Mouse (Mus musculus) forebrain, embryonic 11.5 days (tissue): ENCODE measurements around the gene Obsl1. TPM values are rescaled to one million over a fixed set of nuclear protein-coding genes. Genes with fewer than 3 reads are reported as not detected.

Experiments
- ATAC-seq: fragments of 200-750 bp; cut with Nextera tagmentation; replicated peaks from 2 replicates; pipeline ENCODE4 v1.8.0; 2017; ENCODE audit warnings: moderate TSS enrichment; ENCODE audit not compliant: low FRiP score
- DNase-seq: peaks from one replicate; pipeline ENCODE4 v3.0.0-alpha.2; 2017; ENCODE audit warnings: low spot score
- H3K27ac ChIP-seq: fragments of 300-500 bp; sonication (generic); 2 replicates; pipeline ENCODE4 v1.5.1; 2014; ENCODE audit warnings: low read depth, low read length
- H3K27me3 ChIP-seq: fragments of 300-500 bp; sonication (generic); 2 replicates; pipeline ENCODE4 v1.6.1; 2014; ENCODE audit warnings: mild to moderate bottlenecking, low read length, mixed read lengths; ENCODE audit not compliant: control insufficient read depth, insufficient read depth
- H3K36me3 ChIP-seq: fragments of 300-500 bp; sonication (generic); 2 replicates; pipeline ENCODE4 v1.6.1; 2014; ENCODE audit warnings: mild to moderate bottlenecking, low read length, moderate library complexity, mixed read lengths; ENCODE audit not compliant: control insufficient read depth, insufficient read depth
- H3K4me1 ChIP-seq: fragments of 300-500 bp; sonication (generic); replicated peaks from 2 replicates; pipeline ENCODE4 v1.6.1; 2014; ENCODE audit warnings: low read length, mixed read lengths; ENCODE audit not compliant: control insufficient read depth, insufficient read depth
- H3K4me2 ChIP-seq: fragments of 300-500 bp; sonication (generic); 2 replicates; pipeline ENCODE4 v1.6.1; 2014; ENCODE audit warnings: low read depth, mild to moderate bottlenecking, low read length, moderate library complexity, mixed read lengths; ENCODE audit not compliant: severe bottlenecking
- H3K4me3 ChIP-seq: fragments of 300-500 bp; sonication (generic); 2 replicates; pipeline ENCODE4 v1.5.1; 2014; ENCODE audit warnings: low read depth, low read length
- H3K9ac ChIP-seq: fragments of 300-500 bp; sonication (generic); 2 replicates; pipeline ENCODE4 v1.6.1; 2014; ENCODE audit warnings: low read length
- H3K9me3 ChIP-seq: fragments of 300-500 bp; sonication (generic); 2 replicates; pipeline ENCODE4 v1.6.1; 2016; ENCODE audit warnings: low read length, mixed read lengths; ENCODE audit not compliant: control insufficient read depth
- WGBS: fragments of 180-500 bp; shearing (Covaris S2); extraction: QIAGEN DNeasy Blood & Tissue Kit; methylation state at CpG from one replicate; pipeline ENCODE4 v1.1.7; 2014; 5-methylcytosine and 5-hydroxymethylcytosine counted together
- polyA plus RNA-seq: library from polyadenylated mRNA; unstranded; fragments of >200 nt; fragmentation: Nextera tagmentation; extraction: Ambion mirVana; gene quantifications from 2 replicates; pipeline ENCODE4 v1.2.1, GENCODE M21; 2014

Obsl1 gene
- polyA plus RNA-seq, 1 experiment from 2014 or later, result 42.6 TPM

- DNase-seq, result peak; percentile 89
- Histone ChIP-seq H3K4me2 (peak overlapping the region; percentile 79), H3K4me3 (peak overlapping the region; percentile 50), H3K27me3 (peaks cover 44% of the 10 kb centered on the region), H3K9ac (peak overlapping the region; percentile 35; the same call in 1 of the 2 replicates), H3K4me1 (peaks cover 13% of the 10 kb centered on the region; the same call in 1 of the 2 replicates), H3K36me3 (no peaks in the 10 kb centered on the region), H3K27ac (no peak overlapping the region), H3K9me3 (no peaks in the 10 kb centered on the region)
- under 1% methylated on average over 62 of the region's 62 CpGs for WGBS
- peak; percentile 75 for ATAC-seq
Observed at GRCm38 (mm10) chr1:75487405-75488161, 18.7 kb downstream of the Obsl1 start.

GRCm38 (mm10) chr1:75487040-75487404 lies 19.2 kb downstream of the Obsl1 start:
- Histone ChIP-seq H3K4me3 (peak overlapping the region; percentile 50), H3K4me2 (peak overlapping the region; percentile 79), H3K4me1 (peaks cover 13% of the 10 kb centered on the region; the same call in 1 of the 2 replicates), H3K27me3 (peaks cover 47% of the 10 kb centered on the region), H3K9ac (peak overlapping the region; percentile 35; the same call in 1 of the 2 replicates), H3K9me3 (no peaks in the 10 kb centered on the region), H3K27ac (no peak overlapping the region), H3K36me3 (no peaks in the 10 kb centered on the region)
- 3% methylated on average over 13 of the region's 13 CpGs for WGBS
- ATAC-seq (0 out of 2 replicates have a peak, but pooled peaks have one; percentile 5), DNase-seq (no peak)

- WGBS, result 6% methylated on average over 24 of the region's 24 CpGs
- no peak overlapping the region for H3K9ac ChIP-seq
- H3K27ac ChIP-seq, result no peak overlapping the region
- H3K36me3 ChIP-seq, result no peaks in the 10 kb centered on the region
- H3K27me3 ChIP-seq, result peaks cover 47% of the 10 kb centered on the region
- no peaks in the 10 kb centered on the region for H3K9me3 ChIP-seq
- DNase-seq (no peak), ATAC-seq (no peak)
- peaks cover 13% of the 10 kb centered on the region; the same call in 1 of the 2 replicates for H3K4me1 ChIP-seq
- H3K4me2 ChIP-seq, result peak overlapping the region; percentile 79
- peak overlapping the region; percentile 50 for H3K4me3 ChIP-seq
Observed at GRCm38 (mm10) chr1:75486561-75486960, 19.7 kb downstream of the Obsl1 start.

- H3K4me2 ChIP-seq, result no peak overlapping the region
- H3K36me3 ChIP-seq, result no peaks in the 10 kb centered on the region; the same call in 1 of the 2 replicates
- H3K9ac ChIP-seq, result no peak overlapping the region
- ATAC-seq (no peak), DNase-seq (no peak)
- peaks cover 15% of the 10 kb centered on the region; the same call in 1 of the 2 replicates for H3K4me1 ChIP-seq
- no peak overlapping the region for H3K4me3 ChIP-seq
- H3K27me3 ChIP-seq, result peaks cover 28% of the 10 kb centered on the region
- no peak overlapping the region for H3K27ac ChIP-seq
- no peaks in the 10 kb centered on the region for H3K9me3 ChIP-seq
- WGBS, result 88% methylated on average over 7 of the region's 7 CpGs
Observed at GRCm38 (mm10) chr1:75480735-75481134, 25.5 kb downstream of the Obsl1 start.

- DNase-seq, result no peak
- 16% methylated on average over 13 of the region's 13 CpGs for WGBS
- peaks cover 21% of the 10 kb centered on the region for H3K27me3 ChIP-seq
- no peaks in the 10 kb centered on the region; the same call in 1 of the 2 replicates for H3K36me3 ChIP-seq
- peak overlapping the region; percentile 83 for H3K4me2 ChIP-seq
- no peaks in the 10 kb centered on the region for H3K9me3 ChIP-seq
- peak overlapping the region; percentile 72 for H3K9ac ChIP-seq
- ATAC-seq, result no peak
- no peak overlapping the region for H3K27ac ChIP-seq
- peak overlapping the region; percentile 82 for H3K4me3 ChIP-seq
- H3K4me1 ChIP-seq, result peaks cover 15% of the 10 kb centered on the region; the same call in 1 of the 2 replicates
Observed at GRCm38 (mm10) chr1:75480036-75480435, 26.2 kb downstream of the Obsl1 start.

- Histone ChIP-seq H3K4me1 (peaks cover 15% of the 10 kb centered on the region; the same call in 1 of the 2 replicates), H3K36me3 (no peaks in the 10 kb centered on the region; the same call in 1 of the 2 replicates), H3K9ac (peak overlapping the region; percentile 72), H3K9me3 (no peaks in the 10 kb centered on the region), H3K4me3 (peak overlapping the region; percentile 82), H3K27ac (no peak overlapping the region), H3K27me3 (peaks cover 17% of the 10 kb centered on the region), H3K4me2 (peak overlapping the region; percentile 83)
- DNase-seq (no peak), ATAC-seq (no peak; the same call in 1 of the 2 replicates)
- WGBS, result 1% methylated on average over 24 of the region's 24 CpGs
Observed at GRCm38 (mm10) chr1:75479635-75479989, 26.6 kb downstream of the Obsl1 start.

GRCm38 (mm10) chr1:75478916-75479634 lies 27.2 kb downstream of the Obsl1 start, which contains the start of the genes Chpf and Tmem198:
Chpf (minus strand) TSS chr1:75479307.
Tmem198 (plus strand) TSS chr1:75479532.
- H3K4me2 ChIP-seq, result peak within 1 kb of the TSS; percentile 83
- peak within 1 kb of the TSS; percentile 72 for H3K9ac ChIP-seq
- 0 out of 2 replicates have a peak within 1 kb of the TSS, but pooled peaks have one; percentile 46 for H3K27ac ChIP-seq
- H3K27me3 ChIP-seq, result peaks cover 15% of the 10 kb centered on the region
- peaks cover 15% of the 10 kb centered on the region; the same call in 1 of the 2 replicates for H3K4me1 ChIP-seq
- H3K36me3 ChIP-seq, result no peaks in the 10 kb centered on the region; the same call in 1 of the 2 replicates
- ATAC-seq, result peak; percentile 92
- under 1% methylated on average over 60 of the region's 76 CpGs for WGBS
- DNase-seq, result peak; percentile 100
- H3K4me3 ChIP-seq, result peak within 1 kb of the TSS; percentile 82
- H3K9me3 ChIP-seq, result no peaks in the 10 kb centered on the region

- peaks cover 15% of the 10 kb centered on the region for H3K27me3 ChIP-seq
- peak overlapping the region; percentile 72 for H3K9ac ChIP-seq
- H3K4me1 ChIP-seq, result peaks cover 15% of the 10 kb centered on the region; the same call in 1 of the 2 replicates
- no peaks in the 10 kb centered on the region; the same call in 1 of the 2 replicates for H3K36me3 ChIP-seq
- H3K4me2 ChIP-seq, result peak overlapping the region; percentile 83
- 0% methylated on average over 18 of the region's 25 CpGs for WGBS
- H3K9me3 ChIP-seq, result no peaks in the 10 kb centered on the region
- no peak overlapping the region for H3K27ac ChIP-seq
- no peak for ATAC-seq
- peak overlapping the region; percentile 82 for H3K4me3 ChIP-seq
- no peak for DNase-seq
Observed at GRCm38 (mm10) chr1:75478497-75478896, 27.8 kb downstream of the Obsl1 start.
